Mouse (Mus musculus): ENCODE data around the gene Trak1.

- TF ChIP-seq CHD2 (IDR thresholded peaks at IDR 0.05; ENCODE audit: low read depth, low read length) (no peak), ZNF384 (IDR thresholded peaks at IDR 0.05; ENCODE audit: low read depth, low read length) (no peak)
These were observed 100.9 kb downstream of the Trak1 start for GRCm38 (mm10) chr9:121398100-121398760.

All from ES-E14 (cell line).